Mouse (Mus musculus) v-Abl transformed pro-B cells (cell line): ENCODE data around the gene 1700102P08Rik.

ENCODE experiments used
- in situ Hi-C, 2 experiments: fragments of 400-800 bp; cut with MboI; formaldehyde crosslinking; loops; one replicate each; pipeline ENCODE4 v1.15.1; 2025; ENCODE audit not compliant: unreplicated experiment in 2 of 2

1700102P08Rik gene

DNA sequence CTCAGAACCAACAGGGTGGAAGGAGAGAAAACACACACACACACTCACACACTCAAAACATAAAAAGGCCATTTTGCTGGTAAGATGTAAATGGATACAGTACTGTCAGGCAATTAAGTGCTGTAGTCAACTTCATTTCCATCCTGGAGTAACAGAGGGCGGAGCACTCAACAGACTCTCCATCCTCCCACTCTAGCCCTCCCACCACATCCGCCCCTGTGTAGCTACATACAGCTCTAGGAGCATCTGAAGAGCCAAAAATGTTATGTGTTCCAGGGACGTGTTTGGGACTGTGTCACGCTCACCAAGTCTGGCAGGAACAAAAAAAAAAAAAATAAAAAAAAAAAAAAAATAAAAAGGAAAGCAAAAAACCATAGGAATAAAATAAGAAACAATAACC is 10.5 kb downstream of the 1700102P08Rik start:
- in situ Hi-C loops: no loop called here

- in situ Hi-C loops: no loop called here
These were observed 11.8 kb downstream of the 1700102P08Rik start for GRCm38 (mm10) chr9:108404451-108404850.

DNA sequence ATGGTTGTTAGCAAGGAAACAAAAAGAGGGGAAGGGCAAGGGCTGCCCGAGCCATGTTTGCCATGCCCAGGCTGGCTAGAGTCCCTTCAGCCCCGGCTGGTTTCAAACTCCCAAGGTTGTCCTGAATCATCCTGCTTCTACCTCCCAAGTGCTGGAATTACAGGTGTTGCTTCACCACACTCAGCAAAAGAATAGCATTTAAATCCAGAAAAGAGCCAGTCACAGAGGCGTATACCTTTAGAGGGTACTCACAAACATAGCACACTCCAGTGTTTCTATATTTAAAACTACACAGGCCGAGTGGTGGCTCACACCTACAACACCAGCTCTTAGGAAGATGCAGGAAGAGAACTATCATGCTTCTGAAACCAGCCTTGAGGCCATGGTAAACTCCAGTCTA is 16.9 kb downstream of the 1700102P08Rik start:
- in situ Hi-C loops: no loop called here

GRCm38 (mm10) chr9:108411381-108411942 is 18.9 kb downstream of the 1700102P08Rik start:
- in situ Hi-C loops: no loop called here

- in situ Hi-C loops: no loop called here
These were observed 19.6 kb downstream of the 1700102P08Rik start for GRCm38 (mm10) chr9:108412221-108412620.

DNA sequence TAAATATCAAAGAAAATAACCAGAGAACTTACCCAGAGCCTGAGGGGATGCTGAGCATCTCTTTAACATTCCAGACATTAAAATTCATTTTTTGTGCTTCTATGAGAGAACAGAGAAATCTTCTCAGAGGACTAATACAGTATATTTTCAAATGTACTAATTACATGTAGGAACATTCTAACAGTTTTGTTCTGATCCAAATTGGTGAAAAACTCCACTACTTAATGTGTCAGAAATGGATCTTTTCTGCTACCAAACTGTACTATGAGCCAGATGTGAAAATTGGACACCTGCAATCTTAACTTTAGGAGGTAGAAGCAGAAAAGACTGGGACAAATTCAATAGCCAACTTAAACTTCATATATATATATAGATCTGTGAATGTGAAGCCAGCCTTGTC is 35.8 kb downstream of the 1700102P08Rik start, which contains the start of gene Ccdc36:
Gene Ccdc36, minus strand, starts transcription at position 101 of the 400 bp plus-strand sequence.
- in situ Hi-C loops: no loop called here

- in situ Hi-C loops: no loop called here
These were observed 38.9 kb downstream of the 1700102P08Rik start for GRCm38 (mm10) chr9:108431431-108432067.

DNA sequence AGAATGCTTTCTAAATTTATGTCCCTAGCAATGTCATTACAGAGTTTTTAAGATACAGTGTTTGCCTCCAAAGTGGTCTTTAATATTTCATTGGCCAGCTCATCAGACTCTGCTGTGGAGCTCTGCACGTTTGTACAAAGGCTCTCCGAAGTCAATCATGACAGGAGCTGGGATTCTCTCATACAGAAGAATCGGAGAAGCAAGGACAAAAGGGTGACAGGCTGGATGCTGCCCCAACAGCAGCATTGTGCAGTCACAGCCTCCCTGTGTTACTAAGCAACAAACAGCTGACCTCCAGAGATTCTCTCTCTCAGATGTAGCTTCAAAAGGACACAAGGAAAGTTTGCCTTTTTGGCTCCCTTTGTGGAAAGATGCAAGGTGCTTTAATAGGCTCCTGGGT is 43.6 kb downstream of the 1700102P08Rik start, which contains the start of gene BC048562:
Gene BC048562, plus strand, starts transcription at position 301 of the 400 bp plus-strand sequence.
- in situ Hi-C loops: no loop called here

DNA sequence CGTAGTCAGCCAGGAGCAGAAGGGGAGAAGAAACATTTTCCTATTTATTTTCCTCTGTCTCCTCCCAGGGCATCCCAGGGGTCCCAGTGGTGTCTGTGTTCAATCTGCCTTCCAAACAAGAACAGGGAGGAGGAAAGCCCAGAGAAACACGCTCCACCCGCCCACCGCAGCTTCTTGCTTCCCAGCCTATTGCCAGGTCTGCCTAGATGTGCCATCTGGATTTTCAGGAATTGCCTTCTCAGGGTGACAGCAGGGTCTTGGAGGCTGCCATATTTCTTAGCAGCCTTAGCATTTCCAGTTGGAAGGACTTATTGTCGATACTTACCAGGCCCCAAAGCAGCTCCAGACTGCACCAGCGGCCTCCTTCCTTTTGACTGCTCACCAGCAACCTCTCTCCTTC is 46.6 kb downstream of the 1700102P08Rik start:
- in situ Hi-C loops: no loop called here

DNA sequence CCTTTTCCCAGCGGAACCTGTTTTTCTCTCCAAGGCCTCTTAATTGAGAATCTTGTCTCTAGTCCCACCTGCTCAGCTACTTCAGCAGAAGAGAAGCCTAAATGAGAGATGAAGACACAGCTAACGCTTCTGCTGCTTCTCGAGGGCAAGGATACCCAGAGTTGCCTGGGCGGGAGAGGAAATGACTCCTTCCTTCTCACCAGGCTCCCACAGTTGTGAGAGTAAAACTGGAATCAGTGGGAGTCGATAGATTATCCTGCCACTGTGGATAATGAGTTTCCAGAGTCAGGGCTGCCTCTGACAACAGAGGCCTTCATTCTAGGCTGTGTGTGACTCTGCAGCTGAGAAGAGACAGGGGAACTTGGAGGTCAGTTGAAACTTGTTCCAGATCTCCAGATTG is 47.9 kb downstream of the 1700102P08Rik start:
- in situ Hi-C loops: no loop called here

- in situ Hi-C loops: no loop called here
These were observed 48.8 kb downstream of the 1700102P08Rik start for GRCm38 (mm10) chr9:108441236-108441919.

DNA sequence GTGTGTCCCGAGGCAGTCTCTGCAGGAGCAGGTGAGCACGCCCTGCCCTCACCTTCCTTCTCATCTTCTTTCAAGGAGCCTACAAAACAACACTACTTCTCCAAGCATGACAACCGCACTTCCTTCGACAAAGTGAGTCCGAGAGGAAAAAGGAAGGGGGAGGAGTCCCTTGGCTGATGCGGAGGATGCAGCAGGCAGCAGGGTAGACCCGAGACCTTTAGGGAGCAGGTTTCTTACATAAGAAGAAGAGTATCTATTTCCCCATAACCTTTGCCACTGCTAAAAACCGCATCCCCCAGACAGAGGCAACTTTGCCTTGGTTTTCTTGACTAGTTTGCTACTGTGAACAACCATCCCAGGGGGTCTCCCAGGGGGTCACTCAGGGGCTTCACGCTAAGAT is 52.5 kb downstream of the 1700102P08Rik start:
- in situ Hi-C loops: no loop called here

DNA sequence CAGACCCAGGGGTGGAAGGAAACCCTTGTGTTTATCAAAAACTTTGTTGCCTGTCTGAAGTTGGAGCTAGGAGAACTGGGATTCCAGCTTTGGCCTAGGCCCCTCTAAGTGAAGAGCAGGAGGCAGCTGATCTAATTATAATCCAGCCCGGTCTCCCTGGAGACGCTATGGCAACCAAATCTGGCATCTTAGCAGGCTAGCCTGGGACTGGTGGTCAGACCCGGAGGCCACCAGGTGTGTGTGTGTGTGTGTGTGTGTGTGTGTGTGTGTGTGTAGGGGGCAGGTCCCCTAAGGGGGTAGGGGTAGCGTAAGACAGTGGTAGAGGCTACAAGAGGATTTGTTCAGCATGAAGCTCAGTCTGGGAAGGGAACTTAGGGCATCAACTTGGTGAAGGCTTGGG is 57.3 kb downstream of the 1700102P08Rik start:
- in situ Hi-C loops: no loop called here

- in situ Hi-C loops: no loop called here
These were observed 57.9 kb downstream of the 1700102P08Rik start for GRCm38 (mm10) chr9:108450292-108451169.

DNA sequence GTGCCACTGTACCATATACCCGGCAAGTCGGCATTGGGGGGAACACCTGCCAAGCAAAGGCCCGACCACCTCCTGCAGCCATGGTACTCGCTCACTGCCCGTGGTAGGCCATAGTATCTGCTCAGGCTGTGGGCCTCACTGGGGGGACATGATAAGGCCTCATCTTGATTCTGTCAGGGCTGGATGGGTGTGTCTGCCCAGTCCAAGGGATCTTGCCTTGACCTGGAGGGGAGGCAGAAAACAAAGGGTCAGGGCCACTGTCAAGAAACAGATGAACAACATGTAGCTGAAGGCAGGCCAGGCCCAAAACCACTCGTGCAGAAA is 58.5 kb downstream of the 1700102P08Rik start:
- in situ Hi-C loops: no loop called here

DNA sequence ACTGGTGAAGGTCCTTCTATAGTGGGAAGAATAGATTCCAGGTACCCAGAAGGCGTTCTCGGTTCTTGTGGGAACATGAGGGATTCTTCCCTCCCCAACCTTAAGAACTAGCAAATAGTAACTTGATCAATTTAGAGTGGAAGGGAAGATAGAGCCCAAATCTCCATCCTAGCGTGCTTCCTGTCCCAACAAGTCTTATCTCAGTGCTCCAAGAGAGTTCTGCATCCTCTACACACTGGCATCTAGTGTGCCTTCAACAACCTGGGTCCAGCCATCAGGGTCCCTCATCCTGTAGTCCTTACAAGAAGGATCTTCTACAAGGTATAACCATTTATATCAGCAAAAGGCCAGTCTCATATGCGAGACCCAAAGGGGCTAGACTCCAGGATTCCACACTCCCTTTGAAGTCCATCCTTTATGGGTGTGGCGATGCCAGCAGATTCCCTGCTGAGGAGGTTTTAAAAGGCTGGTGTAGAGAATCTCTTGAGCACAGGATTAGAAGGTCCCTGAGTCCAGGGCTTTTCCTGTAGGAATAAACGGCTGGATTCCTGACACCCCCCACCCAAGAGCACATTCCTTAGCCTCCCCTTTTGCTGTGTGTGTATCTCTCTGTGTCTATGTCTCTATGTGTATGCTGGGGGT is 59.0 kb downstream of the 1700102P08Rik start:
- in situ Hi-C loops: no loop called here

- in situ Hi-C loops: no loop called here
These were observed 59.8 kb downstream of the 1700102P08Rik start for GRCm38 (mm10) chr9:108452291-108452906.

DNA sequence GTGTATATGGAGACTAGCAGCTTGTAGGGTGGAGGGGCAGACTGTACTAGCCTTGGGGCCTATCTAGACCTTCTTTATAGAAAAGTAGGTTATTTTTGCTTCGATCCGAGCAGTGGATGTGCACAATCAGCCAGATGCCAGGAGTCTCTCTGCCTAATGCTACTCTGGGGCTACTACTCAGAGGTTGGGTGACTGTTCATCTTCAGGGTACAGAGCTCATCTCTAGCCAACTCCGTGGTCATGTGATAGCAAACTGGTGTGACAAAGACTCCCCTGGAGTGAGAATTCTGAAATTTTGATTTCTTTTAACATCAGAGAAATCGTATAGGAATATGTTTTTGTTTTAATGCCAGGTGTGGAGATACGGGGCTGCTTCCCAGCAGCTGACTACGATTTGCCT is 60.3 kb downstream of the 1700102P08Rik start:
- in situ Hi-C loops: no loop called here

GRCm38 (mm10) chr9:108453458-108453857 is 60.9 kb downstream of the 1700102P08Rik start:
- in situ Hi-C loops: no loop called here

DNA sequence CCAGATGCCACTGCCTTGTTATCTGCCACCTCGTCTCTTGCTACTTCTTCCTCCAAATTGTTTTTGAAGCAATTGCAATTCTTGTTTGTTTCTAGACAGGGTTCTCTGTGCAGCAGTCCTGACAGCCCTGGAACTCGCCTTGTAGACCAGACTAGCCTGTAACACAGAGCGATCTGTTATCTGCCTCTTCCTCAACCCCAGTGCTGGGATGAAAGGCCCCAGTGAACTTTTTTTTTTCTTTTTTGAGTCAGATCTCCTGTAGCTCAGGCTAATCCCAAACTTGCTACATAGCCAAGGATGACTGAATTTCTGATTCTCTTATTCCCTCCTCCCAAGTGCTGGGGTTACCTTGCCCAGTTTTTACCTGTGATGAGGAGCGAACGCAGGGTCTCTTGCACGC is 61.8 kb downstream of the 1700102P08Rik start:
- in situ Hi-C loops: no loop called here
